Mouse (Mus musculus) MN1 (cell line): ENCODE results near the gene Cdkal1.

ENCODE experiments used
- DNase-seq: peaks from one replicate; pipeline ENCODE4 v3.0.0-alpha.2; 2016; ENCODE audit warnings: low spot score

Cdkal1 gene

DNA sequence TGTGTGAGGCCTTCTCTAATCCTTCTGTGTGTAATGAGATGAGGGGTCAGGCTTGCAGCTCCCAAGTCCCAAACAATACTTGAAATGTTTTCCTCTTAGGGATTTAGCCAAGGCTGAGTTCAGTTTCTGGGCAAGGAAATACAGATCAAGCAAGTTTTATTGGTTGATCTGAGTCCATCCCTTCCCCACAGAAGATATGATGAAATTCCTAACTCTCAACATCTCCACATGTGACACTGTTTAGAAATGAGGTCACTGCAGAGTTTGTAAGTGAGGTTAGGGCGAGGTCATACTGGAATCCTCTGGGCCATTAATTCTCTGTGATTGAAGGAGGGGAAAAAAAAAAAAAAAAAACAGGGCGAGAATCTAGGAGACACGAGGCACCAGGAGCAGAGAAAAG is 607.7 kb downstream of the Cdkal1 start:
- no peak for DNase-seq

DNA sequence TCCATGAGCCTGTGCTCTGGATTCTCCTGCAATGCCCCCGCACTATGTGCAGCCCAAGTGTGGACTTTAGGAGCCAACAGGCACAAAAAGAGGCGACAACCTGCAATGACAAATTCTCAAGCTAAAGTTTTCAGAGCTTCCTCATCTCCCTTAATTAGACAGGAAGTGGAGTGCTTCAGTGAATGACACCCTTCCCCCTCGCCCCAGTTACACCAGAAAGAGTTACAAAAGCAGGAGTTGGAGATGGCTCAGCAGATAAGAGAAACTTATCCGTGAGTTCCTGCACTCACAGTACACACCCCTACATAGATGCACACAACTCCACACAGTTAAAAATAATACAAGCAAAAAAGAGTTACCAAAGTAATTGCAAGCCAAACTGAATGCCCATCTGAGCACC is 620.4 kb downstream of the Cdkal1 start:
- no peak for DNase-seq

DNA sequence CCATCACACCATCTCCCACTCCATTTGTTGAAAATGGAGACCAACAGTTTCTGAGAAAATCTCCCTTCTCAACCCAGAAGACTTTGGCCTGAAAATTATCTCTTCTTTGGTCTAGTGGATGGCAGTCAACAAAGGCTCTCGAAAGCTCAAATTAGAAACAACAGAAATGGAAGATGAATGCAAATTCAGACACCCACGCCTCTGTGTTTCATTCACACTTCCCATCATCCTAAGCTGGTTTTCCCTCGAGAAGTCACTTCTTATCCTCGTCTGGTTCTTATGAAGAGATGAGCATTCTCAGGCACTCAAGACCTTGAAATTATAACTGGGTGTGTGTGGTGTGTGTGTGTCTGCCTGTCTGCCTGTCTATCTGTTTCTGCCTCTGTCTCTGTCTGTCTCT is 621.0 kb downstream of the Cdkal1 start:
- DNase-seq, result no peak

DNA sequence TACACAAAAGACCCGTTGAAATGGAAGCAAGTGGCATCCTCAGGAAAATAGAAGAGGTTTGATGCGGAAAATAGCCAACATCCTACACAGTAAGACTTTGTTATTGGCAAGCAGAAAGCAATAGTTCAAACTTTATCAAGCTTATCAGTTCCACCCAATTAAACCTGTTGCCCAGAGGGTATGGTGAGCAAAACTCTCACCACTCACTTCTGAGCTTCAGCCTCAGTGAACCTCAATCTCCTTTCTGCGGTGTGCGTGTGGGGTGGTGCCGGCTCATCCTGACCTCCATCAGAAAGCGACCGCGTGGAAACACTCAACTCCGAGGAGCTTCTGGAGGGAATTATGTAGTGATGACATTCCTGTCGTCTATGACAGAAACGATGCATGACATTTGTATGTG is 621.5 kb downstream of the Cdkal1 start:
- no peak for DNase-seq

DNA sequence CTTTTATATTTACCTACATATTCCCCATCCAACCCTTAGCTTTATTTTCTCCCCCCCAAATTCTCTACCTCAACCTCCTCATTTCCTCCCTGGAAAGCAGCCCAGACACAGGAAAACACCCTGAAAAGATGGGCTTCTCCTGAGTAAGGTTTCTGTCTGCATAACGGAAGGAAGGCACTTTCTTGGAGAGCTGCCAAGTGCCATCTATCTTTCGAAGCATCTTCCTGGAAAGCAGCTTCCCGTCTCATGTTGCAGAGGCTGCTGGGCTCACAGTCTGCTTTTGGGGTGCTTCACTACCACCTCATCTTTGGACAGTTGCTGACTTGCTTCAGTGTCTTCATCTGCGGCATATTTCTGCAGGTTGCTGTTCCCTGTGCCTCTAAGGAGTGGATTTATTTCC is 622.8 kb downstream of the Cdkal1 start:
- DNase-seq, result peak; percentile 55

DNA sequence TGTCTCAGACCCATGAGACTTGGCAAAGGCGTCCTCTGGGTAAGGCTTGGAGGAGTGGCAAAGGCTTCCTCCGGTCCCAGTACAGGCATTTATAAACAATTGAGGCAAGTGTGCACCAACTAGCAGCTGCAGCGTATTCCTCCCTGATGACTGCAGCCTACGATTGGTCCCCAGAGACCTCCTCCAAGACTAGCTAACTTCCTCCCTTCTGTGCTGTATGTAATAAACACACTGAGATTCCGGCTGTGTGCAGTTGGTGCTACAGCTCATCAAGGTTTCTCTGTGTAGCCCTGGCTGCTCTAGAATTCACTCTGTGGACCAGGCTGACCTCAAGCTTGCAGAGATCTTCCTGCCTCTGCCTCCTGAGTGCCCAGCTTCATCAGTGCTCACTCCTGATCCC is 630.7 kb downstream of the Cdkal1 start:
- DNase-seq, result no peak

DNA sequence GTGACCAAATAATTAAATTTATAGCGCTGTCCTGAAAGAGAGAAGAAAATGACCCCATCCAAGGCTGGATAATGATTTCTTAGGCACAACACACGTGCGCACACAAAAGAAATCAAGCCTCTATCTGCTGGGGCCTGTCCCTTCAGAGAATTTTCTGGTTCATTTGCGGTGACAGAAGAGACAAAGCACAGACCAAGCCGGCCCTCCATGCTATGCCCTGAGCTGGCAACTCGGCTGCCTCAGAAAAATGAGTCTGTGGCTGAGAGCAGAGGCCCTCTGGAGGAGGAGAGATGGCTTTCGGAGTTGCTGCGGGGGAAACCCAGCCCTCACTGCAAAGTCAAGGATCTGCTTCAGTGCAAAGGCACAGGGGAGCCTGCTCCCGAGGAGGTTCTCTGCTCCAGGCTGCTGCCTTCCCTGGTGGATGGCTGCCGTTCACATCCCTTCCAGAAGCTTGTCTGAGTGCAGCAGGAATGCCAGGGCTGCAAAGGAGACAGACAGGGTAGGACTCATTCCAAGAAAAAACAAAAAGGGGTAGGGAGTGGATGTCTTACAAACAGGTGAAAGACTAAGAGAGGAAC is 633.1 kb downstream of the Cdkal1 start:
- DNase-seq, result peak; percentile 51

DNA sequence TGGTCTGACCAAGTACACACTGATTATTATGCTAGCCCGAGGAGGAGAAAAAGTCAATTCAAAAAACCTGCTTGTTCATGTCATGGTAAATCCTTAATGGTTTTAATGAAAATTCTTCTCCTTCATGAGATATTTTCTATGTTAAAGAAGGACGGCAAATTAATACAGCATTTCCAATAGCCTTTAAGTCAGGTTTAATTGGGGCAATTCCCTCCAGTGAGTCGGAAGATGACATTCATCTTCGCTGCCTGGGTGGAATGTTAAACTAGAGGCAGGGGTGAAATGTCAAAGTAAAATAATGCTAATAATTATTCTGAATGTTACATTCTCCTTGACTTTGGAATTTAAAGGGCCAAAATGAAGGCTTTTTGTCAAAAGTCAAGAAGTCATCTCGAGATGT is 633.8 kb downstream of the Cdkal1 start:
- DNase-seq, result no peak

DNA sequence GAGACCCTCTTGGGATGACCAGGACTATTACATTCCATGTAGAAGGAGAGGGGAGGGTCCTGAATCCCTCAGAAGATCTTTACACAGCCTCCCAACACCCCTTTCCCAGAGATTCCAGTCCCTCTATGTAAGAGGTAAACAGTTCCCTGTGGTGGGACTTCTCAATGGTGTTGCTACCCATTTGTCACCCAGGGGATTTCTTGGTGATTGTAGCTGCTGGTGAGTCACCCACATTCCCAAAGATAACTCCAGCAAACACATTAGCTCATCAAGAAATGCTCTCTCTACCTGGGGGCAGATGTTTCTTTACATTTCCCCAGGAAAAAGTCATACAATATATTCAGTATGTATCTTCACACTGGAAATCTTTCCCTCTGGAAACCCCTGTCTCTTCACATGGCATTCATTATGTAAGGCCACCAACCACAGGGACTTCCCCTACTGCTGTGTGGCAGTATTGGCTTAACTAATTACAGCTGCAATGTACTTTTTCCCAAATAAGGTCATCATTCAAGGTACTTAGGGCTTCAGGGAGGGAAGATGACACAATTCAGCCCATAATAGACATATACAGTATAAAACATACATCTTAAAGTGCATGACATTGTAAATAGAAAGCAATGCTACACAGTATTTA is 636.8 kb downstream of the Cdkal1 start:
- DNase-seq, result no peak

DNA sequence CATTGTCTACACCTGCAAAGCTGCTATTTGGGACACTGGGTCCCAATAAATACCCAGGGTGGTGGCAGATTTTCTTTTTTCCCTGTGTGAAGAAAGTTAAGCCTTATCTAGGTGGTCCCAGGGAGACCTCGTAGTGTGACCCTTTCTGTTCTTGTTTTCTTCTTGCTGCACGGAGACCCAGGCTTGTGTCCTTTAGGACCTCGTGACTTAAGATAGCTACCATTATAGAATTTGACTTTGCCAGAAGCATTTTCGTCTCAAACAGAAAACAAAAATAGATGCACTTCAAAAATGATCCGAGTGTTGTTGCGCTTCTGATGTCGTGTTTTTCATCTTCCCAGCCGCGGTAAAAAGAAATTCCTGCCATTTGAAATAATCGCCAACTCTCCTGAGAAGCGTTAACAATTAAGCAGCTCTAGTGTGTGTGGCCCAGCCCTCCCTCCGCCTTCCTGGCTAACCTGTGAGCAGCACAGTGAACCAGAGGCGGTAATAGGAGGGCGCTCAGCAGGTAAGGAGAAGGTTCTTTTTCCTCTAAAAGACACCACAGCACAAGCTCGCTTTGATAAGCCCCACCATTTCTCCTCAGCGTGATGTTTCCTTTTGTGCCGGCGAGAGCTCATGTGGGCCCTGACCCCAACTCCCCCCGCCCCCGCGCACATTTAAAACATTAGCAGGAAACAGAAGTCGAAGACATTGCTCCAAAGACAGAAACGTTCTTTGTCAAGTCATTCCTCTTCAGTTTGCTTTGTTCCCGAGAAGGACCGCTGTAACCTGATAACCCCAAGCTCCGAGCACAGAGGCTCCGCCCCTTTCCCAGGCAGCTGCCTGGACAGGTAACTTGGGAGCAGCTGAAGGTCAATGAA is 645.1 kb downstream of the Cdkal1 start:
- no peak for DNase-seq

DNA sequence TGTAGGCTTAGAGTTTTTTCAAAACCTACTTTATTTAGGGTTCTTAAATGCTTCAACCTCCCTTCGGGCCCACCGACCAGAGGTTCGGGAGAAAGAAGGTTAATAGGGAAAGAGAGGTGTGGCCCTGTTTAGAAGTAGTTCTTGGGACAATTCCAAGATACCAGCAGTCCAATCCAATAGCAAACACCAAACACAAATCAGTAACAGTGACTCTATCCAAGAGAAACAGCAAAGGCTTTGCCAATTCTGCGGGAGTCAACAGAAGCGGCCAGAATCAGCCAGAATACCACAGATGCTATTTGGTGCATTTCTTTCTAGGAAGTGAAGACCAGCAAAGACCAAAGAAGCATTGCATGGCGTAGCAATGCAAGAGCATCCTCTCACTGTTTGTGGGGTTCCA is 646.7 kb downstream of the Cdkal1 start:
- DNase-seq, result no peak

DNA sequence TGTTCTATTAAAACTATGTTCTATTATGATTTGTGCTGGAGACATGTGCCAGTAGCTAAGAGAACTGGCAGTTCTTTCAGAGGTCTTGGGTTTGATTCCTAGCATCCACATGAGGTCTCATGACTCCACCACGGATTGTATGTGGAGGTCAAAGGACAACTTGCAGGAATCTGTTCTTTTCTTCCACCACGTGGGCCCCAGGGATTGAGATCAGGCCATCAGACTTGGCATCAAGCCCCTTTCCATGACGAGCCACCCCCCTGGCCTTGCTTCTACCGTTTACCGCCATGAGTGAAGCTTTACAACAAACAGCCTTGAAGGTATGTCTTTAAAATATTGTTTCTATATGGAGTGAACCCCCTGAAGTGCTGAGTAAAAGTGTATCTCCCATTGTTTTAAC is 651.6 kb downstream of the Cdkal1 start:
- no peak for DNase-seq

DNA sequence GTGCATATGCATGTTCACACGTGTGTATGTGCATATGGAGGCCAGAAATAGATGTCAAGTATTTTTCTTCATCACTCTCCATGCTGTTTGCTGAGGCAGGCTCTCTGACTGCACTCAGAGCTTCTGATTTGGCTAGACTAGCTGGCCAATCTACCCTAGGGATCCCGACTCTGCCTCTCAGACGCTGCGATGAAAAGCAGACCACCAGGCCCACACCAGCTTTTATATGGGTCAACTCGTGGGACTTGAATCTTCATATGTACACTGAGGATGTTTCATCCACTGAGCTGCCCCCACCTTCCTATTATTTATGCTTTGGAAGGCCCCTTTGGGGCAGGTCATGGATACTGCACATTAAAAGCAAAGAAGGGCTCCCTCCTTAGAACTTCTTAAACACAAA is 652.0 kb downstream of the Cdkal1 start:
- no peak for DNase-seq

DNA sequence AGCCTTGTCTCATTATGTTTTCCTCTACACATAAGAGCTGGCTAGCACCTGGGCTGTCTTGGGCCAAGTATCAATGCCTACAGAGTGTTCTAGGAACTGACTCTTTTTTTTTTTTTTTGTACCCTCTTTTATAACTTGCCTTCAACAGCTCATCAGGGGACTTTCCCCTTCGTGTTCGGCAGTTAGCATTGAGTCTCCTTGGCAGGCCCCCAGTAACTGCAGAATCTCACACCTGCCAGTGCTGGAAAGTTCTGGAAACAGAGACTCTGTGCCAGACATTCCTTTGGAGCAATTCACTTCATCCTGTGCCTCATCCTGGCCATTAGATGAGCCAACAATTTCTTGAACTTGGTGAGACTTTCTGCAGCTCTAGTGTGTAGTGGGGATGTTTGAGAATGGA is 652.9 kb downstream of the Cdkal1 start:
- no peak for DNase-seq

DNA sequence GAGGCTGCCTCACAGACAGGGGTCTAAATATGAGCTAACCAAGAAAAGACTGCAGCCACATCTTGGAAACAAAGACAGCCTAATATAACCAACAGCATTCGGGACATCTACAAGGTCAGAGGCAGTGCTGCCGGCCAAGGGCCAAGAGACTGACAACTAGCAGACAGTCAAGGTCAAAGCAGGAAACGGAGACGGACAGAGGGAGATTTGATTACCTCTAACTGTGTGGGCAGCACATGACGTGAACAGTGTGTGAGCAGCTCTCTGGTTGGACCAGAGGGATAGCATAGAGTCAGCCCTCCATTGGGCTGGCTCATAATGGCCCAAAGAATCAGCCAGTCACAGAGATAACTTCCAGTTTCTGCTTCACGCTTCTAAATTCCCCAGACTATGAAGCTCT is 655.8 kb downstream of the Cdkal1 start:
- DNase-seq, result peak; percentile 17

DNA sequence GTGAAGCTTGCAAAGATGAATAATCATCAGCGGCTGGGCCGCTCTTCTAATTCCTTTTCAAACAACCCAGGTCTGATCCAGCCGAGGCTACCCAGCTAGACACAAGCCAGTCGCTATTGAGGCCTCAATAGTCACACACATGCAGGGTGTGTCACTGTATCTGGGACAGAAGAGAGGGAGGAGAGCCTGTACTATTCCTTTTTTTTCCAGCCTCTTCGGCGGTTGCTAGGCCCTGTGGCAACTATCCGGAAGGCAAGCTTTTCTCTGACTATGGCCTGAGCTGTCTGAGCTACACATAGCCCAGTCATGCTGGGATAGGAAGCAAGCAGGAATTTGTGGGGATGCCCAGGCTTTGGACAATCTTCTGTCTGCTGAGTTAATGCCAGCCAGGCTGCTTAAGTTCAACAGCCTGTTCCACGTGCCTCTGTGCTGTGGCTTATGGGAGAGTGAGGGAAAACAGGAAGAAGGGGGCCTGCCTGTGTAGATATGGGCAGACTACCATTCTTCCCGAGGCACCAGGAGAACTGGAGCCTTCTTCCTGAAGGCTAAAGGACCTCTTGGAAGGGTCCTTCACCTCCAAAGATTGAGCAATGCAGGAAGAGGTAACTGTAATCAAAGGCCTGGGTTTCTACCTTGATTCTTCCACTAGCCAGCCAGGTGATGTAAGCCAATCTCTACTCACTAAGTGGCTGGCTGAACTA is 658.5 kb downstream of the Cdkal1 start:
- no peak for DNase-seq

DNA sequence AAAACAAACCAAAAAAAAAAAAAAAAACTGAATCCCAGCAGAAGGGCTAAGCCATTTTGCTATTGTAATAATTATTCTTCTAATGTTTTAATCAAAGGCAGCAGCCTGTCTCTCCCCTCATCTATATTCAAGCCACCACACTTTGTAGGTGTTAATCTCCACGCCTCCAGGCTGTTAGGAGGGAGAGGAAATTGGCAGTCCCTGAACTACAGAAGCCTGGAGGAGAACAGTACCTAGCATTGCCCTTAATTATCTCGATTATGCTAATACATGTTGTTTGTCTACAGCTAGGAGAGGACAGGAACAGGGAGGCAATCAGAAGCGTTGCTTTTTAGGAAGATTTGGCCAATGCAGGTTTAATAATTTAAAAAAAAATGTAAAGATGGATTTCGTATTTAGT is 659.8 kb downstream of the Cdkal1 start:
- no peak for DNase-seq

DNA sequence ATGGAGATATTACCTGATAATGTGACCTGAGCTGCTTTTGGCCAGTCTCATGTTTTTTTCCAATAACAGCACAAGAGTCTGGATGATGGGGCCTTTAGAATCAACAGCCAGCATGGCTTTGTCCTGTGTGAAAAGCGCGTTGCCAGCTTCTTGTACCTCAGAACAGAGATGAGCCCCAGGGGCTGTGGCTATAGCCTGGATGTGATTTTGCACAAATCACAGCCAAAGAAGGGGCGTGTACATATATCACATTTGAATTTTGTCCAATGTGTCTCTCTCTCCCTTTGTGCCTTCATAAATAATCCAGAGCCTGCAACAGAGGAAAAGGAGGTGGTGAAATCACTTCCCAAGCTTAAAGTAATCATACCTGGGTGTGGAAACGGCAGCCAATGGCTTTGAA is 660.5 kb downstream of the Cdkal1 start:
- DNase-seq, result no peak

DNA sequence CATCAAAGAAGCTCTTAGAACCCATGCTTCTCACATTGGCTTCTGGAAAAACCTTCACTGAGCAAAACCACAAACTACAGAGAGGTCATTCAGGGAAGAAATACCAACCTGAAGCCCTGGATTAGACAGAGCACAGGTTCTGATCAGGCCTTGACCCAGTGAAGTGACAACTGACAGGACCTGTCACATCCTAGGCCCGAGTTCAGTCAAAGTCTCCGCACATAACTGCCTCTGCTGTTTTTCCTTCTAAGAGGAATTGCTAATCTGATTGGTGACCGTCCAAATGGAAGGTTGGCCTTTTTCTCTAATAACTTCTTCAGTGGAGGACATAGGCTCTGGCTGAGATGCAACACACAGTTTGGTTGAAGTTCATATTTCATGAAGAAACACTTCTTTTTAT is 662.8 kb downstream of the Cdkal1 start:
- DNase-seq, result no peak

DNA sequence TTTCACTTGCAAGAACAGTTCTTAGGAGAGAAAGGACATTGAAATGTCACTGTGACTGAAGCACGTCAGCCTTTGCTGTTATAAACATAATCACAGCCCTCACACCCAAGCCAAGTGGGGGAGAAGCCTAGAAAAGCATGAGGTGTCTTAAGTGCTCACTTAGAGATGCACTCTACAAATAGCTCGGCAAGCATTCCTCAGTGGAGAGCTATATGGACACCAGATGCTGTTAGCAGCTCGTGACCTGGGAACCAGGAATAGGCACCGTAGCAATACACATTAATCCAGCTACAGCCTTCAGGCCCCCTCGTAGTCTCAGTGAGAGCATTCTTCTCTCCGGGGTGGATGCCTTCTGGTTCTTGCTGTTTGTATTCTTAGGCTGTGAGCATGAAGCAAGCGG is 664.9 kb downstream of the Cdkal1 start:
- DNase-seq, result no peak

DNA sequence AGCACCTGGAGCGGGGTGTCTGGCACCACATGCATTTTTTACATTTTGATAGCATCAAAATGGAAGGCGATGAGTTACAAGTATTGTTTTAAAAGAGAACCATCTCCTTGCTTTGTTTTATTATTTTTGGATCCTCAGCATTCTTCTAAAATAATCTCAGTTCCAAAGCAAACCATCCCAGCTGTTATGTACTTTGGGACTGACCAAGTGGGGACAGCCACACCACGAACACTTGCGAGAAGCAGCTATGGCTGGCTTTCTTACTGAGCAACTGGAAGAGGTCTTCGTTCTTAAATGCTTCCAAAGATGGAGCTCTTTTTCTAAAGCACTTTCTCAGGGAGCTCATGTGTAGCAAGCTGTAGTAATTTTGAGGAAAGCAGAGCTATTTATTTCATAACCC is 668.7 kb downstream of the Cdkal1 start:
- DNase-seq, result no peak

DNA sequence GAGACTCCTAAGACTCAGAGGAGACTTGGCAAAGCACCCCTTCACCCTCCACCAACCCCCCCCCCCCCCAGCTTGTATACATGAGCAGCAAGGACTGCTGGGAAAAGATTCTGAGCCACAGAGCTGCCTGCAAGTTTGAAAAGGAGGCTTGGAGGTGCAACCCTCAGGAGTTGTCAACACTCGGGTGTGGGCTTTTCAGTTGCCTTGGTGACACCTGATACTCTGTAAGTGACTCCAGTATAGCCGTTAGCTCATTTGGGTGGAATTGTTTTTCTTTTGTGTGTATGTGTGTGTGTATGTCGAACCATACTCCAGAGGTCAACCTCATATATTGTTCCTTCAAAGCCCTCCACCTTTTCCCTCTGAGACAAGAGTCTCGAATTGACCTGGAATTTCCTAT is 669.9 kb downstream of the Cdkal1 start:
- no peak for DNase-seq

DNA sequence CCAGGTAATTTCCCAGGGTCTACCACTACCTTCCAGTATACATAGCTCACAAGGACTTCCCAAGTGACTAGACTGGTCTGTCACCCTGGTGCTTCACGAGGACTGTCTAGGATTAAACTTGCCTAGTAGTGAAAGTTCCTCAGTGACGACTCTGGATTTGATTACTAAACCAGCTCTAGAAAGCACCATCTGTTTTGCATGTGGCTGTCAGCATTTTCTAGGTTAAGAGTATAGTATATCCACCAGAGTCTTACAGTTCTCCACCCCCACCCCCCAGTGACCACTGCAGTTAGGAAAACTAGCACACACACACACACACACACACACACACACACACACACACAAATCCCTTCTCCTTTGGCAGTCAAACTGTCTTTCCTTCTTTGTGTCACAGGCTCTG is 670.9 kb downstream of the Cdkal1 start:
- no peak for DNase-seq
